Mouse (Mus musculus): ENCODE data around the gene Stat3.

- TF ChIP-seq TAL1 (IDR thresholded peaks at IDR 0.05; ENCODE audit: low read length), result no peak
- no peak for TF ChIP-seq GATA1 (IDR thresholded peaks at IDR 0.05; ENCODE audit: low read length)
Observed at GRCm38 (mm10) chr11:100865618-100866017, 73.7 kb downstream of the Stat3 start.

All from erythroblast, embryonic 14.5 days (primary cell).